Mouse (Mus musculus) adrenal gland, adult 8-10 months (tissue): ENCODE results near the gene Tbcc. TPM values are rescaled to one million over a fixed set of nuclear protein-coding genes. Genes with fewer than 3 reads are reported as not detected.

Experiments used
- DNase-seq: peaks from one replicate; pipeline ENCODE4 v3.0.0; 2022
- total RNA-seq, 4 experiments: library from RNA; stranded (reverse); gene quantifications; 2 replicates each; pipeline ENCODE4 v1.2.4; 2022

Tbcc gene
- total RNA-seq, 4 experiments from 2014 or later: 22.8 to 28.3 (median 26.7) TPM

GRCm38 (mm10) chr17:46870204-46870798 is 20.2 kb upstream of the Tbcc start:
- no peak for DNase-seq

- no peak for DNase-seq
These were observed 19.6 kb upstream of the Tbcc start for GRCm38 (mm10) chr17:46870913-46871312.

- DNase-seq: no peak
These were observed 17.7 kb upstream of the Tbcc start for GRCm38 (mm10) chr17:46872806-46873205.

GRCm38 (mm10) chr17:46874133-46874532 is 16.4 kb upstream of the Tbcc start:
- DNase-seq: peak; percentile 67

- DNase-seq: no peak
These were observed 14.9 kb upstream of the Tbcc start for GRCm38 (mm10) chr17:46875626-46876025.

GRCm38 (mm10) chr17:46876371-46876950 is 14.0 kb upstream of the Tbcc start:
- DNase-seq: no peak

- no peak for DNase-seq
These were observed 13.4 kb upstream of the Tbcc start for GRCm38 (mm10) chr17:46877061-46877460.

- peak; percentile 54 for DNase-seq
These were observed 10.6 kb upstream of the Tbcc start for GRCm38 (mm10) chr17:46879841-46880311.

- DNase-seq: no peak
These were observed 10.2 kb upstream of the Tbcc start for GRCm38 (mm10) chr17:46880322-46880721.

- no peak for DNase-seq
These were observed 8.8 kb upstream of the Tbcc start for GRCm38 (mm10) chr17:46881728-46882127.

GRCm38 (mm10) chr17:46883107-46883506 is 7.4 kb upstream of the Tbcc start:
- DNase-seq: no peak

- DNase-seq: no peak
These were observed 5.7 kb upstream of the Tbcc start for GRCm38 (mm10) chr17:46884766-46885165.

- DNase-seq: no peak
These were observed 5.1 kb upstream of the Tbcc start for GRCm38 (mm10) chr17:46885218-46885909.

GRCm38 (mm10) chr17:46885910-46886643 is 4.4 kb upstream of the Tbcc start:
- no peak for DNase-seq

GRCm38 (mm10) chr17:46888511-46889212 is 1.8 kb upstream of the Tbcc start:
- DNase-seq: peak; percentile 32

GRCm38 (mm10) chr17:46889450-46890084 is 917 bp upstream of the Tbcc start:
- DNase-seq: peak; percentile 74

GRCm38 (mm10) chr17:46890843-46891594 is 535 bp downstream of the Tbcc start:
- DNase-seq: peak; percentile 35

- no peak for DNase-seq
These were observed 4.9 kb downstream of the Tbcc start for GRCm38 (mm10) chr17:46895426-46895825.

- DNase-seq: no peak
These were observed 6.9 kb downstream of the Tbcc start for GRCm38 (mm10) chr17:46897221-46897950.

- no peak for DNase-seq
These were observed 10.5 kb downstream of the Tbcc start for GRCm38 (mm10) chr17:46900941-46901340.
